Mouse (Mus musculus) ES-CJ7 (cell line): ENCODE measurements at regions not wholly inside any gene's neighbourhood (a gene's known extent, or its start where the extent isn't known, plus 50 kb on each side); places are given as distances from the start of the nearest gene placed in this dataset.

Experiments used
- DNase-seq: peaks from one replicate; pipeline ENCODE4 v3.0.0; 2011; ENCODE audit warnings: low read depth, low spot score

GRCm38 (mm10) chrX:79108512-79108911, 370.9 kb downstream of the Fam47c start:
- peak; percentile 75 for DNase-seq
